In the genomic region with DNA sequence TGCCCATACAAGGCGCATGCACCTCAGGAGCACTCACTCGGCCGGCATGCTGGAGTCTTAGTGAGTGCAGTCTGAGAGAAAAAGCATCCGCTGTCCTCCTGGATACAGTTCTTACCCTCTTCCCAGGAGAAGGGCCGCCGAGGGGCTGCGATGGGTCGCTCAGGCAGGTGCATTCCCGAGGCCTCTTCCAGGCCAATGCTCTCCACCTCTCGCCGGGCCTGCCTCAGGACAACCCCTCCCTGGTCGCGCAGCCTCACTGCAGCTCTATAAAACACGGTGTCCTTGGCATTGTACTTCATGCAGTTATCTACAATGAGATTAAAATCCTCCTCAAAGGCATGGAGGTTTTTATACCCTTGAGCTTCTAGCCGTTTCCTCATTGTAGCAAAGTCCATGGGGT, we compare ENCODE assay signal across 12 mouse cellular contexts.
"Had no signal": no experiment of that assay in that cellular context is flagged by ENCODE, and none has a peak within 500 bp of the region (broad histone marks: within the 10 kb centered on the region; RNA-seq: fewer than 3 reads in every experiment).

No protein-coding gene starts in this region.

- H3K27me3 ChIP-seq: kidney, embryonic 15.5 days; limb, embryonic 15.5 days; liver, embryonic 12.5 days; midbrain, embryonic 13.5 days had no signal

- H3K4me2 ChIP-seq: kidney, embryonic 15.5 days; limb, embryonic 15.5 days; liver, embryonic 12.5 days; lung, embryonic 14.5 days; midbrain, embryonic 13.5 days had no signal

- H3K27ac ChIP-seq: kidney, embryonic 15.5 days; limb, embryonic 15.5 days; liver, embryonic 12.5 days; midbrain, embryonic 13.5 days had no signal

- ATAC-seq: liver, embryonic 12.5 days; midbrain, embryonic 13.5 days had no signal

- DNase-seq: kidney, adult 2 months; kidney, postnatal 14 days; lung, embryonic 14.5 days; lung, postnatal 10 days; right cerebral cortex, postnatal 4 days; spleen, adult 18-20 months; thymus, adult 18-20 months; thymus, postnatal 14 days had no signal

- H3K4me1 ChIP-seq: kidney, embryonic 15.5 days; liver, embryonic 12.5 days had no signal

- H3K9ac ChIP-seq: kidney, embryonic 15.5 days; limb, embryonic 15.5 days; liver, embryonic 12.5 days; lung, embryonic 14.5 days; midbrain, embryonic 13.5 days had no signal

- H3K9me3 ChIP-seq: kidney, embryonic 15.5 days; limb, embryonic 15.5 days; liver, embryonic 12.5 days; midbrain, embryonic 13.5 days had no signal

- H3K4me3 ChIP-seq: kidney, embryonic 15.5 days; limb, embryonic 15.5 days; liver, embryonic 12.5 days; midbrain, embryonic 13.5 days had no signal
